Mouse (Mus musculus): Measurements from ENCODE around the gene Il10.

GRCm38 (mm10) chr1:131015879-131016278 is 3.8 kb upstream of the Il10 start:
- TF ChIP-seq POLR2A (IDR thresholded peaks at IDR 0.05; ENCODE audit: control insufficient read depth, extremely low read depth, insufficient read depth, low read length, poor library complexity), result no peak
- no peak for TF ChIP-seq CTCF (IDR thresholded peaks at IDR 0.05; ENCODE audit: borderline replicate concordance, control insufficient read depth, extremely low read depth, insufficient read depth, low read length, poor library complexity)
